9 mouse cellular contexts compared by ENCODE assay signal in genomic region chr1:126806548-126806947, GRCm38 (mm10). TPM values are rescaled to one million over a fixed set of nuclear protein-coding genes. Genes with fewer than 3 reads are reported as not detected.
DNase-seq lines count a peak whose midpoint lies in the region; ATAC-seq lines count a peak whose summit lies in the region.
"Had no signal": no experiment of that assay in that cellular context is flagged by ENCODE, and none has a peak within 500 bp of the region (broad histone marks: within the 10 kb centered on the region; RNA-seq: fewer than 3 reads in every experiment).

No protein-coding gene starts in this region.

- H3K27ac ChIP-seq in forebrain, embryonic 14.5 days (ENCODE audit: low read depth, low read length), result no peak overlapping the region
- no peak overlapping the region for H3K27ac ChIP-seq in forebrain, embryonic 12.5 days
- peak overlapping the region; percentile 69 for H3K27ac ChIP-seq in limb, embryonic 15.5 days
- H3K27ac ChIP-seq in forebrain, embryonic 10.5 days, result no peak overlapping the region
- H3K27ac ChIP-seq: intestine, embryonic 15.5 days had no signal

- no peaks in the 10 kb centered on the region for H3K9me3 ChIP-seq in forebrain, embryonic 14.5 days (replicated peaks; ENCODE audit: control insufficient read depth, low read length)
- no peaks in the 10 kb centered on the region for H3K9me3 ChIP-seq in forebrain, embryonic 12.5 days
- no peaks in the 10 kb centered on the region for H3K9me3 ChIP-seq in limb, embryonic 15.5 days
- H3K9me3 ChIP-seq in forebrain, embryonic 10.5 days, result no peaks in the 10 kb centered on the region
- H3K9me3 ChIP-seq: intestine, embryonic 15.5 days had no signal

- peak; percentile 4; the same call in 1 of the 2 replicates for ATAC-seq in forebrain, embryonic 14.5 days
- no peak for ATAC-seq in forebrain, embryonic 12.5 days (ENCODE audit: low FRiP score)
- no peak for ATAC-seq in limb, embryonic 15.5 days (ENCODE audit: insufficient number of reproducible peaks, low FRiP score, low TSS enrichment, low read depth)
- ATAC-seq: intestine, embryonic 15.5 days had no signal

- H3K9ac ChIP-seq in forebrain, embryonic 14.5 days (ENCODE audit: low read length), result no peak overlapping the region
- H3K9ac ChIP-seq in forebrain, embryonic 12.5 days, result no peak overlapping the region
- no peak overlapping the region for H3K9ac ChIP-seq in limb, embryonic 15.5 days
- H3K9ac ChIP-seq: intestine, embryonic 15.5 days had no signal

- H3K4me1 ChIP-seq in forebrain, embryonic 14.5 days (ENCODE audit: control insufficient read depth, insufficient read depth, low read length), result peaks cover 8% of the 10 kb centered on the region; the same call in 1 of the 2 replicates
- H3K4me1 ChIP-seq in forebrain, embryonic 12.5 days, result peaks cover 8% of the 10 kb centered on the region
- peaks cover 9% of the 10 kb centered on the region for H3K4me1 ChIP-seq in limb, embryonic 15.5 days
- no peaks in the 10 kb centered on the region for H3K4me1 ChIP-seq in forebrain, embryonic 10.5 days
- H3K4me1 ChIP-seq: intestine, embryonic 15.5 days had no signal

- H3K4me2 ChIP-seq in forebrain, embryonic 14.5 days (ENCODE audit: low read length), result no peak overlapping the region; the same call in 1 of the 2 replicates
- no peak overlapping the region for H3K4me2 ChIP-seq in forebrain, embryonic 12.5 days
- H3K4me2 ChIP-seq in limb, embryonic 15.5 days, result no peak overlapping the region
- H3K4me2 ChIP-seq: intestine, embryonic 15.5 days had no signal

- no peak overlapping the region for H3K4me3 ChIP-seq in forebrain, embryonic 14.5 days (ENCODE audit: low read depth, low read length)
- H3K4me3 ChIP-seq in forebrain, embryonic 12.5 days (replicated peaks), result no peak overlapping the region
- no peak overlapping the region for H3K4me3 ChIP-seq in limb, embryonic 15.5 days
- no peak overlapping the region for H3K4me3 ChIP-seq in forebrain, embryonic 10.5 days
- H3K4me3 ChIP-seq: intestine, embryonic 15.5 days had no signal

- 66% methylated on average over 7 of the region's 7 CpGs for whole genome bisulfite sequencing in forebrain, embryonic 14.5 days
- 66% methylated on average over 7 of the region's 7 CpGs for WGBS in forebrain, embryonic 12.5 days
- 53% methylated on average over 7 of the region's 7 CpGs for WGBS in limb, embryonic 15.5 days
- WGBS in forebrain, embryonic 10.5 days, result 78% methylated on average over 7 of the region's 7 CpGs

- DNase-seq in forebrain, embryonic 14.5 days (ENCODE audit: low spot score), result no peak
- peak; percentile 23 for DNase-seq in lung, postnatal 25 days (ENCODE audit: low spot score)
- DNase-seq in lung, postnatal 14 days, result no peak
- peak; percentile 63 for DNase-seq in brain, adult 2 months (ENCODE audit: low read depth, low spot score)
- no peak for DNase-seq in spleen, postnatal 14 days (ENCODE audit: low spot score in 2 of 2)
- no peak for DNase-seq in forebrain, embryonic 10.5 days (ENCODE audit: extremely low spot score, low spot score)

- no peaks in the 10 kb centered on the region for H3K27me3 ChIP-seq in forebrain, embryonic 14.5 days (replicated peaks; ENCODE audit: control insufficient read depth, insufficient read depth, low read length)
- H3K27me3 ChIP-seq in forebrain, embryonic 12.5 days, result no peaks in the 10 kb centered on the region
- no peaks in the 10 kb centered on the region for H3K27me3 ChIP-seq in limb, embryonic 15.5 days
- H3K27me3 ChIP-seq in forebrain, embryonic 10.5 days (ENCODE audit: poor library complexity, severe bottlenecking), result no peaks in the 10 kb centered on the region
- H3K27me3 ChIP-seq: intestine, embryonic 15.5 days had no signal

- H3K36me3 ChIP-seq in forebrain, embryonic 14.5 days (ENCODE audit: control insufficient read depth, insufficient read depth, low read length), result no peaks in the 10 kb centered on the region
- no peaks in the 10 kb centered on the region for H3K36me3 ChIP-seq in forebrain, embryonic 12.5 days (replicated peaks)
- no peaks in the 10 kb centered on the region for H3K36me3 ChIP-seq in limb, embryonic 15.5 days
- H3K36me3 ChIP-seq in forebrain, embryonic 10.5 days (replicated peaks), result no peaks in the 10 kb centered on the region
- H3K36me3 ChIP-seq: intestine, embryonic 15.5 days had no signal

RNA-seq across cellular contexts. Expression of gene Nckap5, which starts 24.1 kb away (rescaled TPM):
- polyA plus RNA-seq in forebrain, embryonic 14.5 days (2014; fragmentation: Nextera tagmentation; extraction: Ambion mirVana), result 16.6 and 23.5 TPM in 2 replicates
- 24.5 and 28.3 TPM in 2 replicates for polyA plus RNA-seq in forebrain, embryonic 12.5 days (2016; fragmentation: Nextera tagmentation; extraction: Ambion mirVana)
- 11.9 and 12.1 TPM in 2 replicates for polyA plus RNA-seq in limb, embryonic 15.5 days (2015; fragmentation: Nextera tagmentation; extraction: Ambion mirVana)
- polyA plus RNA-seq in forebrain, embryonic 10.5 days (2016; fragmentation: Nextera tagmentation; extraction: Ambion mirVana), result 6.3 and 7.7 TPM in 2 replicates

Comparison
In these comparisons a context has a peak if more than half of its experiments do, and no peak if none do; other contexts are left out.
1. DNase-seq: peak in lung, postnatal 25 days (single experiment) and brain, adult 2 months (single experiment); none in forebrain, embryonic 14.5 days (single experiment), lung, postnatal 14 days (single experiment), spleen, postnatal 14 days (0 of 2) and forebrain, embryonic 10.5 days (single experiment).